Mouse (Mus musculus) adrenal gland, postnatal 25 days (tissue): ENCODE data around the gene Pdia5. TPM values are rescaled to one million over a fixed set of nuclear protein-coding genes. Genes with fewer than 3 reads are reported as not detected.

ENCODE experiments used
- DNase-seq: peaks from one replicate; pipeline ENCODE4 v3.0.0; 2021; ENCODE audit warnings: mixed read lengths
- total RNA-seq: library from RNA; stranded (reverse); gene quantifications from 2 replicates; pipeline ENCODE4 v1.2.3, GENCODE M21; 2021

Pdia5 gene
- total RNA-seq, 1 experiment from 2014 or later = 21.7 TPM

DNA sequence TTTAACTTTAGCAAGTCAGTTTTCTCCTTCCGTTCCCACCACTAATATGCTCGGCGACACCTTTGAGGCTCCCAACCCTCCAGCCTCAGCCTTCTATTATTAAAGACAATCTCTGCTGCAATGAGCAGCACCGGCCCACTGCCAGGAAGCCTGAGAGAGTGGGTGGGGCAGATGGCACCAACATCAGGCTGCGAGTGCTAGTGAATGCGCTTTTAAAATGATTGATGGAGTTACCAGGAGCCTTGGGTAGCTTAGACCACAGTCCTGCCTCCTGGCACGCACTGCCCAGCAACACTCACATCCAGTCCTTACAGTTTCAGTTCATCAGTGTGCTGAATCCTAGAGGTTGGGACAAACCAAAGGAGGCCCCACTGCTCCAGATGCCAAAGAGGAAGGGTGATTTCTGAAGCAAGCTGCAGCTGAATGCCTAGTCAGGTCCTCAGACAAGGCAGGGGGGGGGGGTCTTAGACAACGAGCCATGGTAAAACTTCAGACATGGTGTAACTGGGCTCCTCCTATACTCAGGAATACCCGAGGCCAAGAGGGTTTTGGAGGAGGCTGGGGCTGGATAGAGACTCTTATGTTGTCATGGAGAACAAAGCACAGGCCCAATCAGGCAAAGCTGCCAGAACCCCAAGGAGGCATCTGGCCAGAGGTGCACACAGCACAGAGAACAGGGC is 49.2 kb downstream of the Pdia5 start:
- no peak for DNase-seq

DNA sequence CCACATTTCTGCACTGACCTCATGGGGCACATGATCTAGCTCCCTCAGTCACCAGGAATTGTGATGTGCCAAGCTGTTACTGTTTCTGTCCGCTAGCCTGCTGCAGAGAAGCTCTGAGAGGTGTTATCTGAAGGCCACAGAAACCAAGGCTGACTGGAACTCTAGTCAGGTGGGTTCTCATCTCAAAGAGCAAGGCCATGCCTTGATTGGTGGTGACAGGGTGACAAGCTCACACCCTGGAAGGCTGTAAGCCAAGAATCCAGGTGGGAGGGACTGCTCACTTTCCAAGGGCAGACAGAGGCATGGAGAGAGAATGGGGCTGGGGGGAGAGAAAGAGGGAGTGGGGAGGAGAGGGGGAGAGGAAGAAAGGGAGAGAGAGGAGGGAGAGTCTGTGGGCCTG is 51.6 kb downstream of the Pdia5 start:
- no peak for DNase-seq

GRCm38 (mm10) chr16:35431608-35432007 is 59.1 kb downstream of the Pdia5 start:
- DNase-seq = no peak

DNA sequence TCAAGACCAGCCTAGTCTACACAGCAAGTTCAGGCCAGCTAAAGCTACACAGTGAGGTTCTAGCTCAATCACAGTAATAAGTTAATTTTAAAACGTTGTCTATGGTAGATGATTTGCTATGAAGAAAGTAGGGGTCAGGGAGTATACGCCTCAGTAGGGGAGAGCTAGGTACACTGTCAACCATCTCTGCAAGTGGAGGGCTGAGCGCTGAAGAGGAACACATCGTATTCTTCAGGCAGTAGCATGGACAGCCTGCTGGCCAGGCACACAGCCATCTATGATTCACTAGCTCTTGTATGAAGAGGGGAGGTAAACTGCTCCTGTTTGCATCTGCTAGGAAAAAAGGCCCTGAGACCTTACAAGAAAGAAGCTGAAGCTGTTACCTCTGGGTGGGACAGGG is 65.7 kb downstream of the Pdia5 start:
- DNase-seq = no peak

GRCm38 (mm10) chr16:35423250-35424139 is 67.2 kb downstream of the Pdia5 start:
- DNase-seq = no peak

- no peak for DNase-seq
Measured at GRCm38 (mm10) chr16:35422705-35423104, 68.0 kb downstream of the Pdia5 start.

GRCm38 (mm10) chr16:35422141-35422540 is 68.5 kb downstream of the Pdia5 start:
- peak; percentile 28 for DNase-seq

- no peak for DNase-seq
Measured at GRCm38 (mm10) chr16:35414616-35415015, 76.1 kb downstream of the Pdia5 start.

- DNase-seq = no peak
Measured at GRCm38 (mm10) chr16:35406706-35407105, 84.0 kb downstream of the Pdia5 start.

- no peak for DNase-seq
Measured at GRCm38 (mm10) chr16:35406166-35406565, 84.5 kb downstream of the Pdia5 start.

GRCm38 (mm10) chr16:35405348-35406080 is 85.2 kb downstream of the Pdia5 start:
- DNase-seq = no peak

DNA sequence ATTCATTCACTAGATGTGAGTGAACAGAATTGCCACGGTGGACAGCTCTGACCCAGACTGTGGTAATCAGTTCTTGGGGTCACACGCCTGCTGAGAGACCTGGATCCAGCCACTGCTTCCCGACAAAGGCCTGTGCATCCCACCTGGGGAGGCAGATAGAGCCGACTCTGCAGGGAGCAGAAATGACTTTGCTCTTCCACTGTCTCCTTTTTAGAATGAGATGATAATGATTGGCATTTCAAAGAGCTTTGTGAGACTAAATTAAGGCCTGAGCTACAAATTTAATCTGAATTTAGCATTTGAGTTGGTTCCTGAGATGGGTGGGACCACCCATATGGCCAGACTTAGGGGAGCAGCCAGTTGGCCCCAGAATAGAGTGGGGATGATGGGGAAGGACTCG is 85.8 kb downstream of the Pdia5 start:
- no peak for DNase-seq

DNA sequence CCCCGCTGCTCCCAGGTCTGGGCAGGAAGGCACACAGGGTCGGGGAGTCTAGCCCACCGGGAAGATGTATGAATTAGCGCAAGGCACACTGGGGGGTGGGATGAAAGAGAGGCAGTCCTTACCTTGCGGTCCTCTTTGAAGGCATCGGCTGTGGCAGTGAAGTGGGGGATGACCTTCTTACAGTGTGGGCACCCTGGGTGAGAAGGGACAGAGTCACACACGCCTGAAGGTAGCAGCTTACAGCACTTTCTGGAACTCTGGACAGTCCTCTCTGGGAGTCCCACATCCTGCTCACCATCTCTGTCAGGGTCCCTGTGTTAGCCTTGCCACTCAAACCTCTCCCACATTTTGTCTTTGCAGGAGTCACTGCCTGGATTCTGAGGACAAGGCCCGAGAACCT is 86.8 kb downstream of the Pdia5 start:
- no peak for DNase-seq

DNA sequence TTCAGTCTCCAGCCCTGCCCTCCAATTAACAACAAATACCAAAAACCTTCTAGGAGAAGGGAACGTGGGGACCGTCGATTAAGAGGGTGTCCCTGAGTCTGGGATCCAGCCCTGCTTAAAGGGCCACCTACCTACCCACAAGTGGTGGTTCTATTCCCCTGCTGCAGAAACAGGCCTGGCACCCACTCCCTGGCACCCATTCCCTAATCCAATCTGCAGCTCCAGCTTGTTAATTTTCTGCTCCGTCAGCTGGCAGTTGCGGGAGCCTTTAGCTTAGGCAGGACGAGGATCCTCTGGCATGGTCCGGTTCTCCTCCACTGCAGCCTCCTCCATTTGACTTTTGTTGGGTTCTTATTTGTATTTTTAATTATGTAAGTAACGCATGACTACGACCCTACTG is 87.3 kb downstream of the Pdia5 start:
- DNase-seq = no peak

DNA sequence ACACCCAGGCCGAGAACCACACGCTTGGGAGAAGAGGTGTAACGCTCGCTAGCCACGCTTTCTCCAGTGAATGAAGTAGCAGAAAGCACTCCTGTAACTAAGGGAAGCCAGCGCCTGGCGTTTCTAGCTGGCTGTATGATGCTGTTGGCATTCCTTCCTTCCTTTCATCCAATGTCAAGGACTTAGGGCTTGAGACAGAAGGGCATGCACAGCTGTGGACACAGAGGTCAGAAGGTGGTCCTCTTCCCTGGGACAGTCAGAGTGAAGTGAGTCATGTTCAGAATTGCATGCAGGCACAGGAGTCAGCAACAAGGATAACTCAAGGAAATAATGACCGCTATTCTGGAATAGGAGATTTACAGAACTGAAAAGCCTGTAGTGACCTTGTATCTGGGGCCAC is 97.9 kb downstream of the Pdia5 start:
- no peak for DNase-seq

DNA sequence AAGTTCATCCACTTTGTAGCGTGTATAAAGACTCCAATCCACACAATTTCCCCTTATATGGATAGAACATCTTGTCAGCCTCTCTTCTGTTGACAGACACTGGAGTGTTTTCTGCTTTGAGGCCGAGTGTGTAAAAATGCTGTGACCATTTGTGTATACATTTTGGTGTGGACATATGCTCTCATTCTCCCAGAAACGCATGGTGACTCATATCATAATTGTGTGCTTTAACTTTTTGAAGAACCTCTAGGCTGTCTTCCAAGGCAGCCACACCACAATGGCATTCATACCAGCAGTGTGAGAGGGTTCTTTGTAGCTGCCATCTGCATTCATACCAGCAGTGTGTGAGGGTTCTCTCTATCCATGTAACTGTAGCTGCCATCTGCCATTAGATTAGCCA is 105.0 kb downstream of the Pdia5 start:
- no peak for DNase-seq

- no peak for DNase-seq
Measured at GRCm38 (mm10) chr16:35380048-35380447, 110.6 kb downstream of the Pdia5 start.

- peak; percentile 71 for DNase-seq
Measured at GRCm38 (mm10) chr16:35379344-35379743, 111.3 kb downstream of the Pdia5 start.

DNA sequence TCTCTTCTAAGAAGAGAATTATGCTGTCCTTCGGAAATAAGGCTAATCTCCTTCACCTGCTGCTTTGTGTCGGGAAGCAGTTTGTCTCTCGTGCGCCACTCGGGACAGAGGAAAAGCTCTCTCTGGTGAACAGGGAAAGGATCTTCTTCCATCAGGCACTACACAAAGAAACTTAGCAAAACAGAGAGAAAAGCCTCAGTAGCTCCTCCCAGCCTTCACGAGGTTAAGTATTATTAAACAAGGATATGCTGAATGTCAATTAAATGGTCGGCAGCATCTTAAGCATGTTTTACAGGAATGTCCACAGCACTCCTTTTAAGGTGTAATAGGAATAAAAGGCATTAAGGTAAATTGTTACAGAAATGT is 126.6 kb downstream of the Pdia5 start:
- no peak for DNase-seq

- DNase-seq = peak; percentile 95
Measured at GRCm38 (mm10) chr16:35363150-35364062, 127.3 kb downstream of the Pdia5 start, which contains the start of gene Sec22a. Gene Sec22a (minus strand): TSS chr16:35363918.

DNA sequence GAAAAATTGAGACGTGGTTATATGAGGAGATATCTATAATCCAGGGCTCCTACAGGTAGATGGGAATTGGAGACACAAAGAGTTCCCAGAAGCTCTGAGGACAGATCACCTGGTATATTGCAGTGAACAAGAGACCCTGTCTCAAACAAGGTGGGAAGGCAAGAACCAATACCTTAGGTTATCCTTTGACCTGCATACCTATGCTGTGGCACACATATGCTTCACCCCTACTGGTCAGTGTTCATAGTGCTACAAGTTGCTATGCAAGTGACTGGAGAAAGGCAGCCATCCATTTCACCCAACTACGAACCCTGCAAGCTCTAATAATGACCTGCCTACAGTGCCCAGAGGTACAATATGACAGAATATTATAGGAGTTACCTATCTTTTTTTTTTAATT is 128.5 kb downstream of the Pdia5 start:
- no peak for DNase-seq

GRCm38 (mm10) chr16:35360593-35360992 is 130.1 kb downstream of the Pdia5 start:
- peak; percentile 68 for DNase-seq
